Mouse (Mus musculus) CH12.LX (cell line): ENCODE measurements at regions not wholly inside any gene's neighbourhood (a gene's known extent, or its start where the extent isn't known, plus 50 kb on each side); places are given as distances from the start of the nearest gene placed in this dataset.

Source experiments
- CHD1 ChIP-seq: IDR thresholded peaks from 2 replicates; pipeline ENCODE4 v1.6.1; 2012; ENCODE audit warnings: low read depth, low read length, improper control_type of control experiment, inconsistent platforms
- CTCF ChIP-seq, 2 experiments: IDR thresholded peaks in 1 of 2; conservative IDR thresholded peaks in 1 of 2; 2 replicates each; pipeline ENCODE4 v1.5.1; 2011 to 2012; ENCODE audit warnings: low read depth in 2 of 2, low read length in 2 of 2, improper control_type of control experiment in 1 of 2, inconsistent platforms in 1 of 2, mild to moderate bottlenecking in 1 of 2, moderate library complexity in 1 of 2
- E2F4 ChIP-seq: IDR thresholded peaks from 2 replicates; pipeline ENCODE4 v1.6.1; 2011; ENCODE audit warnings: low read depth, low read length, improper control_type of control experiment; ENCODE audit not compliant: insufficient replicate concordance
- EP300 ChIP-seq: IDR thresholded peaks from 2 replicates; pipeline ENCODE4 v1.6.1; 2011; ENCODE audit warnings: low read length, improper control_type of control experiment
- JUN ChIP-seq: IDR thresholded peaks from 2 replicates; pipeline ENCODE4 v1.6.1; 2011; ENCODE audit warnings: low read depth, mild to moderate bottlenecking, low read length, improper control_type of control experiment, moderate library complexity; ENCODE audit not compliant: insufficient read depth
- MAFK ChIP-seq: IDR thresholded peaks from 2 replicates; pipeline ENCODE4 v1.6.1; 2011; ENCODE audit warnings: low read length, improper control_type of control experiment; ENCODE audit not compliant: insufficient replicate concordance
- MEF2A ChIP-seq: IDR thresholded peaks from 2 replicates; pipeline ENCODE4 v1.6.1; 2014; ENCODE audit warnings: low read depth, mild to moderate bottlenecking, inconsistent platforms, low read length, improper control_type of control experiment, borderline replicate concordance
- NRF1 ChIP-seq: IDR thresholded peaks from 2 replicates; pipeline ENCODE4 v1.6.1; 2014; ENCODE audit warnings: low read depth, mild to moderate bottlenecking, inconsistent platforms, low read length, improper control_type of control experiment, moderate library complexity
- POLR2A ChIP-seq: IDR thresholded peaks from 2 replicates; pipeline ENCODE4 v1.6.1; 2011; ENCODE audit warnings: low read depth, mild to moderate bottlenecking, improper control_type of control experiment, low read length
- POLR2AphosphoS2 ChIP-seq: IDR thresholded peaks from 2 replicates; pipeline ENCODE4 v1.6.1; 2011; ENCODE audit warnings: low read depth, low read length, improper control_type of control experiment
- TCF12 ChIP-seq: IDR thresholded peaks from 2 replicates; pipeline ENCODE4 v1.6.1; 2014; ENCODE audit warnings: low read depth, mild to moderate bottlenecking, inconsistent platforms, low read length, improper control_type of control experiment
- USF2 ChIP-seq: conservative IDR thresholded peaks from 2 replicates; pipeline ENCODE4 v1.6.1; 2011; ENCODE audit warnings: low read depth, low read length, improper control_type of control experiment
- ZC3H11A ChIP-seq: IDR thresholded peaks from 2 replicates; pipeline ENCODE4 v1.6.1; 2012; ENCODE audit warnings: low read depth, mild to moderate bottlenecking, inconsistent platforms, low read length, improper control_type of control experiment

GRCm38 (mm10) chr3:34264811-34265210 is 183.7 kb upstream of the Dnajc19 start:
- no peak for TF ChIP-seq POLR2A
- no peak for TF ChIP-seq POLR2AphosphoS2
- TF ChIP-seq ZC3H11A: no peak
- no peak for TF ChIP-seq TCF12
- no peak for TF ChIP-seq CTCF (conservative IDR thresholded peaks at IDR 0.05 in 1 of 2, IDR thresholded peaks at IDR 0.05 in 1 of 2; ENCODE audit: low read depth in 2 of 2, low read length in 2 of 2)
- no peak for TF ChIP-seq MEF2A
- no peak for TF ChIP-seq MAFK
- TF ChIP-seq EP300: no peak
- TF ChIP-seq CHD1: no peak
- no peak for TF ChIP-seq NRF1
- no peak for TF ChIP-seq USF2
- no peak for TF ChIP-seq JUN
- TF ChIP-seq E2F4: no peak
